In the genomic region with DNA sequence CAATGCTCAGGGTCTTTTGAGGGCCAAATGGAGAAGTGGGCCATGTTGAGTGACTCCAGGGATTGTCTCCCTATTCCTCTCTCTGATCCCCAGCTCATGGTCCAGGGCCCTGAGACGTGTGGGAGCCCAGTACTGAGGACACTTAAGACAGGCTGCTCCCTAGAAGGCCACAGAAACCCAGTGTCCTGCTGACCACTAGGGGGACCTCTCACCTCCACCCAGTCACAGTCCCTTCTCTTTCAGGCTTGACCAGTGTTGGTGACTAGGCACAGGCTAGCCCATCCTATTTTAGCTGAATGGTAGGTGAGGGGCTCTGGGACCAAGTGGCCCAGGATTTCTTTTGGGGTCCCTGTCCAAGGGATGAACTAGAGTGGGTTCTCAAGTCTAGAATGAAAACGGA, we compare ENCODE assay signal across 13 mouse cellular contexts. TPM values are rescaled to one million over a fixed set of nuclear protein-coding genes. Genes with fewer than 3 reads are reported as not detected.
A peak's percentile ranks its signal among the peaks of the same experiment; 100 is the strongest.
DNase-seq lines count a peak whose midpoint lies in the region; ATAC-seq and TF ChIP-seq lines count a peak whose summit lies in the region.
"Had no signal": no experiment of that assay in that cellular context is flagged by ENCODE, and none has a peak within 500 bp of the region (broad histone marks: within the 10 kb centered on the region; RNA-seq: fewer than 3 reads in every experiment).

No protein-coding gene starts in this region.

- H3K9ac ChIP-seq in midbrain, embryonic 14.5 days (replicated peaks; ENCODE audit: low read length), result no peak overlapping the region
- H3K9ac ChIP-seq in intestine, postnatal 0 days (ENCODE audit: low read depth, low read length), result no peak overlapping the region
- H3K9ac ChIP-seq in neural tube, embryonic 12.5 days, result no peak overlapping the region
- no peak overlapping the region for H3K9ac ChIP-seq in forebrain, embryonic 11.5 days (ENCODE audit: low read length)
- H3K9ac ChIP-seq: embryonic facial prominence, embryonic 15.5 days had no signal

- H3K27ac ChIP-seq in midbrain, embryonic 10.5 days (replicated peaks), result peak overlapping the region; percentile 93; the same call in 1 of the 2 replicates
- no peak overlapping the region for H3K27ac ChIP-seq in midbrain, embryonic 14.5 days (replicated peaks; ENCODE audit: low read depth, low read length)
- peak overlapping the region; percentile 81 for H3K27ac ChIP-seq in intestine, postnatal 0 days (ENCODE audit: low read depth, low read length)
- H3K27ac ChIP-seq in neural tube, embryonic 12.5 days, result peak overlapping the region; percentile 55; the same call in 1 of the 2 replicates
- no peak overlapping the region for H3K27ac ChIP-seq in forebrain, embryonic 11.5 days (ENCODE audit: low read depth, low read length)

- peaks cover 44% of the 10 kb centered on the region for H3K27me3 ChIP-seq in midbrain, embryonic 10.5 days (ENCODE audit: low read depth, poor library complexity, severe bottlenecking)
- no peaks in the 10 kb centered on the region for H3K27me3 ChIP-seq in midbrain, embryonic 14.5 days (ENCODE audit: control insufficient read depth, insufficient read depth, low read length)
- no peaks in the 10 kb centered on the region for H3K27me3 ChIP-seq in intestine, postnatal 0 days (replicated peaks; ENCODE audit: control insufficient read depth, insufficient read depth, low read length)
- peaks cover 9% of the 10 kb centered on the region; the same call in 1 of the 2 replicates for H3K27me3 ChIP-seq in neural tube, embryonic 12.5 days (replicated peaks)
- no peaks in the 10 kb centered on the region; the same call in 1 of the 2 replicates for H3K27me3 ChIP-seq in forebrain, embryonic 11.5 days (ENCODE audit: control insufficient read depth, insufficient read depth, low read length)

- no peak for ATAC-seq in midbrain, embryonic 14.5 days (ENCODE audit: low FRiP score, low TSS enrichment)
- peak; percentile 32; the same call in 1 of the 2 replicates for ATAC-seq in intestine, postnatal 0 days
- no peak for ATAC-seq in neural tube, embryonic 12.5 days (ENCODE audit: low FRiP score, low read depth)
- ATAC-seq in forebrain, embryonic 11.5 days (replicated peaks; ENCODE audit: low FRiP score), result no peak

- TF ChIP-seq CTCF in intestine, postnatal 0 days (IDR thresholded peaks at IDR 0.05; ENCODE audit: low read depth), result peak; percentile 76

- peak; percentile 29 for DNase-seq in embryo, embryonic 10.5 days (ENCODE audit: low spot score)
- no peak for DNase-seq in embryo, embryonic 11 days
- no peak for DNase-seq in midbrain, embryonic 10.5 days (ENCODE audit: low spot score)
- DNase-seq in midbrain, embryonic 14.5 days, result no peak
- DNase-seq in adrenal gland, postnatal 25 days, result no peak
- DNase-seq in forebrain, embryonic 11.5 days (ENCODE audit: low spot score), result no peak
- DNase-seq: left cerebral cortex, postnatal 4 days; thymus, postnatal 14 days had no signal

- no peaks in the 10 kb centered on the region for H3K36me3 ChIP-seq in midbrain, embryonic 10.5 days
- H3K36me3 ChIP-seq in midbrain, embryonic 14.5 days (ENCODE audit: control insufficient read depth, insufficient read depth, low read length), result no peaks in the 10 kb centered on the region
- H3K36me3 ChIP-seq in intestine, postnatal 0 days (ENCODE audit: control insufficient read depth, insufficient read depth), result no peaks in the 10 kb centered on the region
- no peaks in the 10 kb centered on the region for H3K36me3 ChIP-seq in neural tube, embryonic 12.5 days
- no peaks in the 10 kb centered on the region for H3K36me3 ChIP-seq in forebrain, embryonic 11.5 days (ENCODE audit: control insufficient read depth, insufficient read depth, low read length)
- H3K36me3 ChIP-seq: embryonic facial prominence, embryonic 15.5 days had no signal

- WGBS in midbrain, embryonic 10.5 days, result 58% methylated on average over 2 of the region's 2 CpGs
- WGBS in midbrain, embryonic 14.5 days, result 63% methylated on average over 2 of the region's 2 CpGs
- WGBS in intestine, postnatal 0 days, result 68% methylated on average over 2 of the region's 2 CpGs
- 51% methylated on average over 2 of the region's 2 CpGs for WGBS in neural tube, embryonic 12.5 days
- WGBS in forebrain, embryonic 11.5 days, result 58% methylated on average over 2 of the region's 2 CpGs

- no peak overlapping the region for H3K4me3 ChIP-seq in midbrain, embryonic 10.5 days
- no peak overlapping the region for H3K4me3 ChIP-seq in midbrain, embryonic 14.5 days (replicated peaks; ENCODE audit: low read depth, low read length)
- H3K4me3 ChIP-seq in intestine, postnatal 0 days (ENCODE audit: low read depth, low read length), result no peak overlapping the region
- H3K4me3 ChIP-seq in neural tube, embryonic 12.5 days, result no peak overlapping the region
- no peak overlapping the region for H3K4me3 ChIP-seq in forebrain, embryonic 11.5 days (ENCODE audit: low read depth, low read length)

- no peak overlapping the region for H3K4me2 ChIP-seq in midbrain, embryonic 14.5 days (ENCODE audit: low read length)
- H3K4me2 ChIP-seq in intestine, postnatal 0 days (replicated peaks; ENCODE audit: low read depth), result no peak overlapping the region
- peak overlapping the region; percentile 51; the same call in 1 of the 2 replicates for H3K4me2 ChIP-seq in neural tube, embryonic 12.5 days (replicated peaks)
- H3K4me2 ChIP-seq in forebrain, embryonic 11.5 days (ENCODE audit: low read depth, low read length, severe bottlenecking), result no peak overlapping the region

- H3K4me1 ChIP-seq in midbrain, embryonic 10.5 days, result peaks cover 48% of the 10 kb centered on the region
- peaks cover 31% of the 10 kb centered on the region for H3K4me1 ChIP-seq in midbrain, embryonic 14.5 days (ENCODE audit: control insufficient read depth, insufficient read depth, low read length)
- H3K4me1 ChIP-seq in intestine, postnatal 0 days (replicated peaks; ENCODE audit: control insufficient read depth, insufficient read depth, low read length), result peaks cover 13% of the 10 kb centered on the region; the same call in 1 of the 2 replicates
- peaks cover 56% of the 10 kb centered on the region for H3K4me1 ChIP-seq in neural tube, embryonic 12.5 days
- peaks cover 9% of the 10 kb centered on the region for H3K4me1 ChIP-seq in forebrain, embryonic 11.5 days (replicated peaks; ENCODE audit: control insufficient read depth, insufficient read depth, low read length)

- H3K9me3 ChIP-seq in midbrain, embryonic 10.5 days (replicated peaks), result peaks cover 4% of the 10 kb centered on the region
- no peaks in the 10 kb centered on the region for H3K9me3 ChIP-seq in midbrain, embryonic 14.5 days (ENCODE audit: control insufficient read depth, low read length)
- H3K9me3 ChIP-seq in intestine, postnatal 0 days (ENCODE audit: control insufficient read depth), result no peaks in the 10 kb centered on the region
- H3K9me3 ChIP-seq in neural tube, embryonic 12.5 days, result no peaks in the 10 kb centered on the region; the same call in 1 of the 2 replicates
- H3K9me3 ChIP-seq in forebrain, embryonic 11.5 days (ENCODE audit: control insufficient read depth, low read length), result no peaks in the 10 kb centered on the region; the same call in 1 of the 2 replicates
- H3K9me3 ChIP-seq: embryonic facial prominence, embryonic 15.5 days had no signal

RNA-seq across cellular contexts. Expression of a gene that starts 17.9 kb away (rescaled TPM):
- polyA plus RNA-seq in midbrain, embryonic 10.5 days (2016; fragmentation: Nextera tagmentation; extraction: Ambion mirVana), result not detected in 2 replicates
- not detected in 2 replicates for polyA plus RNA-seq in midbrain, embryonic 14.5 days (2014; fragmentation: Nextera tagmentation; extraction: Ambion mirVana)
- 249 and 336 TPM in 2 replicates for polyA plus RNA-seq in intestine, postnatal 0 days (2015; fragmentation: Nextera tagmentation; extraction: Ambion mirVana)
- polyA plus RNA-seq in neural tube, embryonic 12.5 days (2016; fragmentation: Nextera tagmentation; extraction: Ambion mirVana), result not detected in 2 replicates
- 420 and 690 TPM in 2 replicates for total RNA-seq in adrenal gland, postnatal 25 days (2021)
- polyA plus RNA-seq in forebrain, embryonic 11.5 days (2014; fragmentation: Nextera tagmentation; extraction: Ambion mirVana), result not detected in 2 replicates
- total RNA-seq: left cerebral cortex, postnatal 4 days had no signal
- polyA plus RNA-seq: embryonic facial prominence, embryonic 15.5 days; heart, embryonic 14.5 days had no signal

RNA-seq across cellular contexts. Expression of a gene that starts 48.0 kb away (rescaled TPM):
- 0.28 and 0.43 TPM in 2 replicates for polyA plus RNA-seq in midbrain, embryonic 10.5 days (2016; fragmentation: Nextera tagmentation; extraction: Ambion mirVana)
- 1.7 TPM in 1 of 2 replicates, not detected in the other for polyA plus RNA-seq in midbrain, embryonic 14.5 days (2014; fragmentation: Nextera tagmentation; extraction: Ambion mirVana)
- 13.9 and 14.0 TPM in 2 replicates for polyA plus RNA-seq in intestine, postnatal 0 days (2015; fragmentation: Nextera tagmentation; extraction: Ambion mirVana)
- 0.28 and 0.32 TPM in 2 replicates for polyA plus RNA-seq in neural tube, embryonic 12.5 days (2016; fragmentation: Nextera tagmentation; extraction: Ambion mirVana)
- 2.6 and 3.5 TPM in 2 replicates for total RNA-seq in adrenal gland, postnatal 25 days (2021)
- not detected in 2 replicates for polyA plus RNA-seq in forebrain, embryonic 11.5 days (2014; fragmentation: Nextera tagmentation; extraction: Ambion mirVana)
- polyA plus RNA-seq: heart, embryonic 14.5 days had no signal

RNA-seq across cellular contexts. Expression of a gene that starts 51.4 kb away (rescaled TPM):
- 0.07 and 0.11 TPM in 2 replicates for polyA plus RNA-seq in midbrain, embryonic 10.5 days (2016; fragmentation: Nextera tagmentation; extraction: Ambion mirVana)
- polyA plus RNA-seq in midbrain, embryonic 14.5 days (2014; fragmentation: Nextera tagmentation; extraction: Ambion mirVana), result not detected in 2 replicates
- 0.82 and 1.0 TPM in 2 replicates for polyA plus RNA-seq in intestine, postnatal 0 days (2015; fragmentation: Nextera tagmentation; extraction: Ambion mirVana)
- 0.06 and 0.13 TPM in 2 replicates for polyA plus RNA-seq in neural tube, embryonic 12.5 days (2016; fragmentation: Nextera tagmentation; extraction: Ambion mirVana)
- total RNA-seq in adrenal gland, postnatal 25 days (2021), result 0.09 TPM in 1 of 2 replicates, not detected in the other
- polyA plus RNA-seq in forebrain, embryonic 11.5 days (2014; fragmentation: Nextera tagmentation; extraction: Ambion mirVana), result 0.08 TPM in 1 of 2 replicates, not detected in the other
- total RNA-seq: adrenal gland, postnatal 4 days; left cerebral cortex, postnatal 4 days had no signal

Comparison
In these comparisons a context has a peak if more than half of its experiments do, and no peak if none do; other contexts are left out.
1. H3K27ac ChIP-seq: peak in midbrain, embryonic 10.5 days (single experiment), intestine, postnatal 0 days (single experiment) and neural tube, embryonic 12.5 days (single experiment); none in midbrain, embryonic 14.5 days (single experiment) and forebrain, embryonic 11.5 days (single experiment).
2. RNA of a gene that starts 17.9 kb away (polyA plus RNA-seq): 249 to 336 TPM in intestine, postnatal 0 days; not detected in midbrain, embryonic 10.5 days, not detected in midbrain, embryonic 14.5 days, not detected in neural tube, embryonic 12.5 days and not detected in forebrain, embryonic 11.5 days; every median in the first group is over 100 times any median in the second.